Mouse (Mus musculus): ENCODE data around the gene Rcor3. TPM values are rescaled to one million over a fixed set of nuclear protein-coding genes. Genes with fewer than 3 reads are reported as not detected.

Rcor3 gene
- 10 to 100 TPM; 51.1 to 55.7 TPM for total RNA-seq (2021)
- long read RNA-seq, experiment 1, partial matches to known transcripts: 1 of 14 reads
- long read RNA-seq, experiment 1, other reads (novel, unspliced or antisense): 3 of 14 reads
- long read RNA-seq, experiment 2, partial matches to known transcripts: 2 of 14 reads
- long read RNA-seq, experiment 2, other reads (novel, unspliced or antisense): 3 of 14 reads

DNA sequence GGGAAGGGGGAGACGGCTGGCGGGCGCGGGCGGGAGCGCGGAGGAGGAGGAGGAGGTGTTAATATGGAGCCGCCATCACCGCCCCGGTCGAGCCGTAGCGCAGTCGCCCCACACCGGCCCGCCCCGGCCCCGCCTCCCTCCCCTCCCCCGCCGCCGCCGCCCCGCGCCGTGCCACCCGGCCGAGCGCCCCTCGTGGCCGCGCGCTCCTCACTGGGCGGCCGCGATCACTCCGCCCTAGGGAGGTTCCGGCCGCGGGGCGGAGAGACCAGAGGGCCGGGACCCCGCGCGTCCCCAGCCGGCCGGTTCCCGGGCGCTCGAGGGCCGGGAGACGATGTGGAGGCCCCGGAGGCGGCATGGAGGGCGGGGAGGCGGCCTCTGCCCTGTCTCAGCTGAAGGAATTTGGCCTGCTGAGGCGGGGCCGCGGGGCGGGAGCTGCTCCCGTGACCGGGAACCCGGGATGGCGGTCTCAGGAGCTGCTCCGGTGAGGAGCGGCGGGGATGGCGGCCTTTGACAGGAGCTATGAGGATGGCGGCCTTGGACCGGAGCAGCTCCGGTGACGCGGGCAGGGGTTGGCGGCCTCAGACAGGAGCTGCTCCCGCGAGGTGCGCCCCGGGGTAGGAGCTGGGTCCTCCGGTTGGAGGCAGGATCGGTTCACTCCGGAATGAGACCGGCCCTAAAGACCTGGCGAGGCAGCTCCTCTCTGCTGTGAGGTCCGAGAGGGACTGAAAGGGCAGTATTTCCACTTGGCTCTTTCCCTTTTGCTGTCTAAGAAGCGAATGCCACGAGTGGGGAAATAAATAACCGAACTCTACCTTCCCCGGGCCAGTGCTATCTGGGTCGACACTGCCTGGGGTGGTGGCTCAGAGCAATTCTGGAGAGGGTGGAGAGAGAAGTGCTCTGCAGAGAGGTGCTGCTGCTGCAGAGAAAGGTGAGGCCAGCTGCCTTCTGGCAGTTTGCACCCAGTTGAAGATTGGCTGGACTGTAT, at the start of gene Rcor3:
TSS of gene Rcor3 (minus strand) at position 137 of the 985 bp plus-strand sequence.
- DNase-seq (ENCODE audit: low spot score in 2 of 2): peak; percentile 69 to 70
- H3K4me3 ChIP-seq: peak within 1 kb of the TSS; percentile 93
- TF ChIP-seq CTCF (conservative IDR thresholded peaks at IDR 0.05): peak; percentile 53
- H3K27ac ChIP-seq: peak within 1 kb of the TSS; percentile 99

DNA sequence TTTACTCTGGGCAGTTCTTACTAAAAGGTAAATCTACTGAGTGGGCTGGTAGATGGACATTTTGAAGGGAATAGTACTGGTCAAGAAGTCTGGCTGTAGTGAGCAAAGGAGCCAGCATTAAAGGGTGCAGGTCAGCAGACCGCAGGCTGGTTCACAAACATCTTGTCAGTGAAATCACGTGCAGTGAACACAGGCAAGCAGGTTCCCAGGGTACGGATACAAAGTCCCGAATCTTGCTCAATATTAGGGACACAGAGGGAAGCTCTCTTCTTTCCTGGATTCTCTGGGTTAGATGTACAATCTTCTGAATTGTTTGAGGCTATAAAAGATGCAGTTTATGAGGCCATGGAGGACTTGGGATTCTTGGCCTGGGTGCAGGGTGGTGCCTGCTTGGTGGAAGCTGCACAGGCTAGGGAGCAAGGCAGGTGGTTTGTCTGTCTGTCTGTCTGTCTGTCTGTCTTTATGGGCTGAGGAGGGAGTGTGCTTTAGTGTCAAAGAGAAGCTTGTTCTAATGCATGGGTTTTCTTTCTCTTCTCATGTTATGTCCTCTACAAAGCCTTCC, 43.9 kb upstream of the Rcor3 start:
- DNase-seq (ENCODE audit: low spot score in 2 of 2): no peak
- no peak for TF ChIP-seq CTCF (conservative IDR thresholded peaks at IDR 0.05)
- Histone ChIP-seq H3K4me3 (no peak overlapping the region), H3K27ac (no peak overlapping the region)

DNA sequence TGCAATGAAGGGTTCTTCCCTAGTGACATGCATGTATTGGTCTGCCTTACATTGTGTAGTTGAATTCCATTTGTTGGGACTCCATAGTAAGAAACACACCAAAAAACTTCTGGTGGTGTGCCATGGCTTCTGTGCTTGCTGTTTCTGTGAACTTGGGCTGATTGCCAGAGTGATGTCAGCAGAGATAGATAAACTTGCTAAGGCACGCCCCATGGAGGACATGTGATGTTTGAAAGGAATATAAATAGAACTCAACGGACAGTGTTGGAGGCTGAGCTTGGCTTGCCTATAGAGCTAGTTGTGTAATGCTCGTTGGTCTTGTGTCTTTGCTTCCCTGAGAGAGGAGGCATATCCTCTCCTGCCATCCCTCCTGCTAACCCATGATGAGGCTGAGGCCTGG, 42.0 kb upstream of the Rcor3 start:
- TF ChIP-seq CTCF (conservative IDR thresholded peaks at IDR 0.05): no peak
- Histone ChIP-seq H3K27ac (no peak overlapping the region), H3K4me3 (no peak overlapping the region)
- DNase-seq (ENCODE audit: low spot score in 2 of 2): no peak

GRCm38 (mm10) chr1:192171477-192171876, 33.6 kb upstream of the Rcor3 start:
- Histone ChIP-seq H3K27ac (peak overlapping the region; percentile 87), H3K4me3 (no peak overlapping the region)
- peak; percentile 34 to 53 for DNase-seq (ENCODE audit: low spot score in 2 of 2)
- no peak for TF ChIP-seq CTCF (conservative IDR thresholded peaks at IDR 0.05)

GRCm38 (mm10) chr1:192151179-192151578, 13.3 kb upstream of the Rcor3 start:
- peak overlapping the region; percentile 87 for H3K27ac ChIP-seq
- no peak for TF ChIP-seq CTCF (conservative IDR thresholded peaks at IDR 0.05)
- DNase-seq (ENCODE audit: low spot score in 2 of 2): peak in 1 of 2 experiments; percentile 27
- no peak overlapping the region for H3K4me3 ChIP-seq

- Histone ChIP-seq H3K27ac (no peak overlapping the region), H3K4me3 (no peak overlapping the region)
- DNase-seq (ENCODE audit: low spot score in 2 of 2): no peak
- TF ChIP-seq CTCF (conservative IDR thresholded peaks at IDR 0.05): no peak
Observed at GRCm38 (mm10) chr1:192140313-192140712, 2.5 kb upstream of the Rcor3 start.

- Histone ChIP-seq H3K4me3 (peak overlapping the region; percentile 93), H3K27ac (peak overlapping the region; percentile 99)
- no peak for TF ChIP-seq CTCF (conservative IDR thresholded peaks at IDR 0.05)
- peak in 1 of 2 experiments; percentile 22 for DNase-seq (ENCODE audit: low spot score in 2 of 2)
Observed at GRCm38 (mm10) chr1:192137291-192137925, 454 bp downstream of the Rcor3 start.

DNA sequence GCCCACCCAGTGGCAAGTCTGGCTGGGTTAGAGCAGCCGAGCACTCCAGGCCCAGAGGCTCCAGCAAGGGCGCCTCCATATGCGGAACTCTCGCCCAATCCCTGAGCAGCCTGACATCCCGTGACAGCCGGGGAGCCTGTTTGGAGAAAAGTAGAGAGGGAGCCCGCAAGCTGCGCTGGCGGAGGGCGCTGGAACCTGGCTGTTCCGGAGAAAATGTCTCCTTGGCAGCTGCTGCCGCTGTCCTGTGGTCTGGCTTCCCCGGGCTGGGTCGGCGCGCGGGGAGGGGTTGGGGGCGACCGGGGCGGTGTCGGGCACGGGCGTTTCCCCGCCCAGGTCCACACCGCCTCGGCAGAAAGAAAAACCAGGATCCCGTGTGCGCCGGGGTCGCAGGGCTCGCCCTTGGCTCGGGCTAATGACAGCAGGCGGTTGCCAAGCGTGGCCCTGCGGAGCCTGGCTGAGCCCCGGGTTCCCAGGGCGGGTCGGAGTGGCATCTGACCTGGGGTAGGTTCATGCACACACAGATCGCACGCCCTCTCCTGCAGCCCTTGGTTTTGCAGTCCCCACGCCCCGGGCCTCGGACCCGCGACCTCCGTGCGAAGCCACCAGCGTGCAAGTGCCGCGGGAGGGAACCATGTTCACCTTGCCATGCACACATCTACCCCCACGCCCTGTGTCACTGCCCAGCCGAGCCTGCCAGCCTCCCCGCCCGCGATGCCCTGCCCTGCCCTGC, 1.1 kb downstream of the Rcor3 start:
- peak overlapping the region; percentile 93 for H3K4me3 ChIP-seq
- H3K27ac ChIP-seq: peak overlapping the region; percentile 99
- DNase-seq (ENCODE audit: low spot score in 2 of 2): peak; percentile 84 to 87
- TF ChIP-seq CTCF (conservative IDR thresholded peaks at IDR 0.05): peak; percentile 26

GRCm38 (mm10) chr1:192130202-192130601, 7.7 kb downstream of the Rcor3 start:
- no peak overlapping the region for H3K4me3 ChIP-seq
- no peak overlapping the region for H3K27ac ChIP-seq
- no peak for TF ChIP-seq CTCF (conservative IDR thresholded peaks at IDR 0.05)
- DNase-seq (ENCODE audit: low spot score in 2 of 2): no peak

GRCm38 (mm10) chr1:192128343-192128742, 9.5 kb downstream of the Rcor3 start:
- no peak for DNase-seq (ENCODE audit: low spot score in 2 of 2)
- Histone ChIP-seq H3K4me3 (no peak overlapping the region), H3K27ac (no peak overlapping the region)
- TF ChIP-seq CTCF (conservative IDR thresholded peaks at IDR 0.05): no peak

GRCm38 (mm10) chr1:192125761-192126160, 12.1 kb downstream of the Rcor3 start:
- TF ChIP-seq CTCF (conservative IDR thresholded peaks at IDR 0.05): no peak
- Histone ChIP-seq H3K27ac (no peak overlapping the region), H3K4me3 (no peak overlapping the region)
- DNase-seq (ENCODE audit: low spot score in 2 of 2): no peak

DNA sequence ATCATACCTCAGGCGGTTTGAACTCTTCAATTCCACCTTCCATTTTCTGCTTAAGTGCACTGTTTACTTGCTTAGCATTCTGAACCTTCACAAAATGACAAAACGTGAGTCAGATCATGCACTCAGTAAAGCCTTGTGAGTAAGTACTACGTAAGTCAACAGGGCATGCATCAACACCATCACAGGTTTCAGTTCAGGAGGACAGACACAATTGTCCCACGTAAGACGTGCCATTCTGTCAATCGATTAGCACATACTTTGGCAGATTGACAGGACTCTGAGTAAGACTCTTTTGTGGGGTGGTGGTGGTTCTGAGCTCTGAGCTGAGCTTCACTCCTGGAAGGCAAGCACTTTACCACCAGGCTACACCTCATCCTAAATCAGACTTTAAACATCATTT, 21.6 kb downstream of the Rcor3 start:
- Histone ChIP-seq H3K4me3 (no peak overlapping the region), H3K27ac (no peak overlapping the region)
- DNase-seq (ENCODE audit: low spot score in 2 of 2): no peak
- TF ChIP-seq CTCF (conservative IDR thresholded peaks at IDR 0.05): no peak

Data from layer of hippocampus, adult 2 months (tissue).